Mouse (Mus musculus): ENCODE results near the gene Ak6. TPM values are rescaled to one million over a fixed set of nuclear protein-coding genes. Genes with fewer than 3 reads are reported as not detected.

Ak6 gene
- polyA plus RNA-seq, 1 experiment from 2014 or later = 355 TPM

GRCm38 (mm10) chr13:100651439-100652186 is 834 bp downstream of the Ak6 start, which contains the start of gene Taf9:
TSS of gene Taf9 (plus strand) at chr13:100651579.
- Histone ChIP-seq H3K36me3 (ENCODE audit: control insufficient read depth, insufficient read depth, low read length) (no peaks in the 10 kb centered on the region), H3K9me3 (ENCODE audit: control insufficient read depth, low read length) (no peaks in the 10 kb centered on the region), H3K27ac (ENCODE audit: low read depth, low read length) (peak within 1 kb of the TSS; percentile 85), H3K4me3 (ENCODE audit: low read depth, low read length) (peak within 1 kb of the TSS; percentile 90), H3K27me3 (ENCODE audit: control insufficient read depth, insufficient read depth, low read length) (no peaks in the 10 kb centered on the region), H3K4me1 (ENCODE audit: control insufficient read depth, insufficient read depth, low read length) (peaks cover 7% of the 10 kb centered on the region), H3K9ac (ENCODE audit: low read length) (peak within 1 kb of the TSS; percentile 79), H3K4me2 (peak within 1 kb of the TSS; percentile 89)
- no peak for DNase-seq (ENCODE audit: low spot score, missing footprints)
- no peak for ATAC-seq (ENCODE audit: low FRiP score)
- WGBS = under 1% methylated on average over 60 of the region's 63 CpGs

GRCm38 (mm10) chr13:100658091-100658490 is 7.3 kb downstream of the Ak6 start:
- ATAC-seq (ENCODE audit: low FRiP score) = no peak
- DNase-seq (ENCODE audit: low spot score, missing footprints) = peak; percentile 71
- no peak overlapping the region for H3K4me3 ChIP-seq (ENCODE audit: low read depth, low read length)
- WGBS = 96% methylated on average over 5 of the region's 5 CpGs
- no peak overlapping the region for H3K27ac ChIP-seq (ENCODE audit: low read depth, low read length)
- H3K4me1 ChIP-seq (ENCODE audit: control insufficient read depth, insufficient read depth, low read length) = no peaks in the 10 kb centered on the region
- H3K27me3 ChIP-seq (ENCODE audit: control insufficient read depth, insufficient read depth, low read length) = no peaks in the 10 kb centered on the region
- no peaks in the 10 kb centered on the region for H3K36me3 ChIP-seq (ENCODE audit: control insufficient read depth, insufficient read depth, low read length)
- H3K9me3 ChIP-seq (ENCODE audit: control insufficient read depth, low read length) = no peaks in the 10 kb centered on the region
- no peak overlapping the region for H3K4me2 ChIP-seq
- no peak overlapping the region for H3K9ac ChIP-seq (ENCODE audit: low read length)

DNA sequence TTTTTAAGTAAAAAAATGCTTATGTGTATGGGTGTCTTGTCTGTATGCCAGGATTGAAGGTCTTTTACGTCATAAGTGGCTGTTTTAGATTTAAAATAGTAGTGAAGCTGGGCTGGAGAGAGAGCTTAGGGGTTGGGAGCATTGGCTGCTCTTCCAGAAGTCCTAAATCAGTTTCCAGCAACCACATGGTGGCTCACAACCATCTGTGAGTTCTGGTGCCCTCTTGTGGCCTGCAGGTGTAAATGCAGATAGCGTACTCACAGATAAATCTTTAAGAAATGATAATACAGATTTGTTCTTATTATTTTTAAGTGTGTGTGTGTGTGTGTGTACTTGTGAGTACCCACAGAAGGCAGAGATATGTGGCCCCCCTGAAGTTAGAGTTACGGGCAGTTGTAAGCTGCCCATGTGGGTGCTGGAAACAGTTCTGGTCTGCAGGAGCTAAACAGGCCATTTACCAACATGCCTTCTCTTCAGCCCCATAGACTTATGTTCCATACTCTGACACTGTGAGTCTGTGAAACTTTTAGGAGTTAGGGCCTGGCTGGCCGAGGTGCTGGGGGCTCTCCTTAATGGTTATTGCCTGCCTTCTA is 9.2 kb downstream of the Ak6 start:
- Histone ChIP-seq H3K9ac (ENCODE audit: low read length) (no peak overlapping the region), H3K27ac (ENCODE audit: low read depth, low read length) (no peak overlapping the region), H3K4me3 (ENCODE audit: low read depth, low read length) (no peak overlapping the region), H3K27me3 (ENCODE audit: control insufficient read depth, insufficient read depth, low read length) (no peaks in the 10 kb centered on the region), H3K9me3 (ENCODE audit: control insufficient read depth, low read length) (no peaks in the 10 kb centered on the region), H3K4me2 (no peak overlapping the region), H3K36me3 (ENCODE audit: control insufficient read depth, insufficient read depth, low read length) (peaks cover 4% of the 10 kb centered on the region; the same call in 1 of the 2 replicates), H3K4me1 (ENCODE audit: control insufficient read depth, insufficient read depth, low read length) (no peaks in the 10 kb centered on the region)
- peak; percentile 92 for DNase-seq (ENCODE audit: low spot score, missing footprints)
- WGBS = 52% methylated on average over 4 of the region's 4 CpGs
- ATAC-seq (ENCODE audit: low FRiP score) = peak; percentile 54; the same call in 1 of the 2 replicates

DNA sequence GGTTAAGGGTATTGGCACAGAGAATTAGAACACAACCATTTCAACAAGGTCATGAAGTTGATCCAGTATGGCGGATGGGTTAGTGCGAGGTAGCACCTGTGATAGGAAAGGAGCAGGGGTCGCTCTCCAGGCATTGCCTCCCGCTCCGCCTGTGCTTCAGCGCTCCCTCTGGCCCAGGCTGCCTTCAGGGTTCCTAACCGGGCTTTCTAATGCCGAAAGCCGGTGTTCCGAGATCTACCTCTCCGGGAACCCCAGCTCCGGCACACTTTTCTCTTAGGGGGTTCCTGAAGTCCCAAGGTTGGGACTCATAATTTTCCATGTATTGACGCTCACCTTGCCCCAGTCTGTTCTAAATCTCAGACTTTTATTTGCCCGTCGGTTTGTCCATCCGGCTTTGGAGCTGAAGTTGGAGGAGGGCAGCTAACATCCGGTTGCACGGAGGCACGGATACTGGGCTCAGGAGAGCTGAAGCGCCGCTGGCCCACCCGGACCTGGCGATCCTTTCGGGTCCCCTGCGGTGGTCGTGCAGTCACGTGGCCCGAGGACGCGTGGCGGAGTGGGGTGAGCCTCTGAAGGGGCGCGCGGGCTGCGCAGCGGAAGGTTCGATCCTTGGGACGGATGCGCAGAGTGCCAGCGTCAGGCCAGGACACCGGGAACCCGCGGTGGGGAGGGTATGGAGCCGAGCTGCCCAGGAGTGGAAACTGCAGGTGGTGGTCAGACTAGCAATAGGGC is 18.7 kb downstream of the Ak6 start, which contains the start of gene Ccdc125:
TSS of gene Ccdc125 (plus strand) at position 427 of the 732 bp plus-strand sequence.
- Histone ChIP-seq H3K4me3 (ENCODE audit: low read depth, low read length) (peak within 1 kb of the TSS; percentile 45), H3K9me3 (ENCODE audit: control insufficient read depth, low read length) (no peaks in the 10 kb centered on the region; the same call in 1 of the 2 replicates), H3K4me2 (peak within 1 kb of the TSS; percentile 58), H3K27me3 (ENCODE audit: control insufficient read depth, insufficient read depth, low read length) (no peaks in the 10 kb centered on the region), H3K4me1 (ENCODE audit: control insufficient read depth, insufficient read depth, low read length) (no peaks in the 10 kb centered on the region), H3K27ac (ENCODE audit: low read depth, low read length) (no peak within 1 kb of the TSS), H3K9ac (ENCODE audit: low read length) (peak within 1 kb of the TSS; percentile 62), H3K36me3 (ENCODE audit: control insufficient read depth, insufficient read depth, low read length) (peaks cover 5% of the 10 kb centered on the region; the same call in 1 of the 2 replicates)
- peak; percentile 95 for DNase-seq (ENCODE audit: low spot score, missing footprints)
- WGBS = under 1% methylated on average over 44 of the region's 44 CpGs
- ATAC-seq (ENCODE audit: low FRiP score) = peak; percentile 85

DNA sequence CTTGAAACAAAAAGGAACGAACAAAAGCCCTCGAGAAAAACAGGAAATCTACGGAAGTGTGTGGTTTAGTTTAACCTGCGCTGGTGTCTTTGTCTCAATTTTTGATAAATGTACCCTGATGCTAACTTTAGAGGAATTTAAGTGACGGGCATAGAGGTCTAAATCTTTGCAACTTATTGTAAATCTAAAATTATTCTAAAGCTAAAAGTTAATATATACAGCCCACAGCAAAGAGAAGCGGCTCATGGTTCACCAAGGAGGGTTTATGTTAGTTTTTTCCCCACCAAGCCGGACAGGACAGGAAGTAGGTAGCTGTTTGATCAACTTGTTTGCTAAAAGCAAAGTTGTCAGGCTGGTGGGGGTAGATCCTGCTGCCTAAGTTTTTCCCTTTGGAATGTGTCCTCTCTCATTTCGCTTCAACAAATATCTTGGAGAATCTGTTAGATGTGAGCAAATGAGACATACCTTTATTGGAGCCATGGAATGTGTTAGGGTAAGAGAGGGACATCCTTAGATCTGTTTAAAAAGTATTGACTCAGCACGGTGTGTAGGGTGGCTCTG is 19.5 kb downstream of the Ak6 start:
- Histone ChIP-seq H3K9me3 (ENCODE audit: control insufficient read depth, low read length) (no peaks in the 10 kb centered on the region; the same call in 1 of the 2 replicates), H3K36me3 (ENCODE audit: control insufficient read depth, insufficient read depth, low read length) (peaks cover 5% of the 10 kb centered on the region; the same call in 1 of the 2 replicates), H3K4me3 (ENCODE audit: low read depth, low read length) (peak overlapping the region; percentile 45), H3K27me3 (ENCODE audit: control insufficient read depth, insufficient read depth, low read length) (no peaks in the 10 kb centered on the region), H3K27ac (ENCODE audit: low read depth, low read length) (no peak overlapping the region), H3K4me2 (peak overlapping the region; percentile 58), H3K9ac (ENCODE audit: low read length) (peak overlapping the region; percentile 62; the same call in 1 of the 2 replicates), H3K4me1 (ENCODE audit: control insufficient read depth, insufficient read depth, low read length) (no peaks in the 10 kb centered on the region)
- WGBS = 70% methylated on average over 9 of the region's 9 CpGs
- ATAC-seq (ENCODE audit: low FRiP score) = no peak
- DNase-seq (ENCODE audit: low spot score, missing footprints) = peak; percentile 88

DNA sequence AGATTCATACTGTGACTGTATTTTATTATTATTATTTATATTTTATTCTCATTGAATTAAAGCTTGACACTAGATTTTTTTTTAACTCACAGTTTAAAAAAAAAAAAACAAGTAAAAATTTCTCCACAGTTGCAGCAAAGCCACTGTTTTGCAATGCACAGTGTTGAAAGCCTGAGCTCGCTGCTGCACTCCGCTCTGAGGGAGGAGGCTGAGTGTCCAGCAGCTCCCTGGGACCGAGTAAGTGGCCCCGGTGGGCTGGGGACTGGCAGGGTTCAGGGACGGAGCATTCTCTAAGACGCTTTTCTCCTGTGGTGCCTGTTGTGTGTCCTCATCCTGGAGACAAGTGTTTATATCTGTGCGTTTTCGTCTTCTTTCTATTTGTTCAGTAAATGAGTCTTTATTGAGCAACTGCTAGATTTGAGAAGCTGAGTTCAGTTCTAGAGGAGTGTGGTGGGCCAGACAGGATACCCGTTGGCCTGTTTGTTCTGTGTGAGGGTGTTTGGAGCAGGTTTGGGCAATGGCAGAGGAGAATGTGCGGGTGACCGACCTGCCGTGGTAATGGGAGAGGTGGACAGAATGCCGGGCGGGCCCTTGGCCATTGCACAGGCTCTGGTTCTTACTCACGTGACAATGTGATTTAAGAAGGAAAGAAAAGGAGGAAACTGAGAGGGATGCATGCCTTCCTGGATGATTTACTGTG is 25.3 kb downstream of the Ak6 start:
- Histone ChIP-seq H3K4me2 (no peak overlapping the region), H3K36me3 (ENCODE audit: control insufficient read depth, insufficient read depth, low read length) (no peaks in the 10 kb centered on the region), H3K9ac (ENCODE audit: low read length) (no peak overlapping the region), H3K27me3 (ENCODE audit: control insufficient read depth, insufficient read depth, low read length) (no peaks in the 10 kb centered on the region), H3K4me3 (ENCODE audit: low read depth, low read length) (no peak overlapping the region), H3K4me1 (ENCODE audit: control insufficient read depth, insufficient read depth, low read length) (no peaks in the 10 kb centered on the region), H3K27ac (ENCODE audit: low read depth, low read length) (no peak overlapping the region), H3K9me3 (ENCODE audit: control insufficient read depth, low read length) (no peaks in the 10 kb centered on the region; the same call in 1 of the 2 replicates)
- DNase-seq (ENCODE audit: low spot score, missing footprints) (no peak), ATAC-seq (ENCODE audit: low FRiP score) (no peak)
- 86% methylated on average over 15 of the region's 15 CpGs for WGBS

DNA sequence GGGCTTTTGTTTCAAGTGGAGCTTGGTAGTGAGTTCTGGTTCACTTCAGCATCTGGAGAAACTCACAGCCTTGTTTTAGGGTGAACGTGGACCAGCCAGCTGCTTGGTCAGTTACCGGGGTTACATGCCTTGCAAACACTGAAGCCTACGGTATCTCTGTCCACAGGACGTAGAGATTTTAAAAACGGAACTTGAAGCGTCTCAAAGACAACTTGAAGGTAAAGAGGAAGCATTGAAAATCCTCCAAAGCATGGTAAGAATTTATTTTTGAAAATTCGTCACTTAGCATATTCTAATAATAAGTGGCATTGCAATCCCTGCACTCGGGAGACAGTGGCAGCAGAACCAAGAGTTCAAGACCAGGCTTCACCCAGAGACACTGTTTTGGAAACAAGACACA is 30.8 kb downstream of the Ak6 start:
- Histone ChIP-seq H3K27me3 (ENCODE audit: control insufficient read depth, insufficient read depth, low read length) (no peaks in the 10 kb centered on the region), H3K4me1 (ENCODE audit: control insufficient read depth, insufficient read depth, low read length) (no peaks in the 10 kb centered on the region), H3K4me2 (no peak overlapping the region), H3K9ac (ENCODE audit: low read length) (no peak overlapping the region), H3K9me3 (ENCODE audit: control insufficient read depth, low read length) (no peaks in the 10 kb centered on the region), H3K27ac (ENCODE audit: low read depth, low read length) (no peak overlapping the region), H3K36me3 (ENCODE audit: control insufficient read depth, insufficient read depth, low read length) (no peaks in the 10 kb centered on the region), H3K4me3 (ENCODE audit: low read depth, low read length) (no peak overlapping the region)
- DNase-seq (ENCODE audit: low spot score, missing footprints) (no peak), ATAC-seq (ENCODE audit: low FRiP score) (no peak)
- WGBS = 90% methylated on average over 8 of the region's 8 CpGs

DNA sequence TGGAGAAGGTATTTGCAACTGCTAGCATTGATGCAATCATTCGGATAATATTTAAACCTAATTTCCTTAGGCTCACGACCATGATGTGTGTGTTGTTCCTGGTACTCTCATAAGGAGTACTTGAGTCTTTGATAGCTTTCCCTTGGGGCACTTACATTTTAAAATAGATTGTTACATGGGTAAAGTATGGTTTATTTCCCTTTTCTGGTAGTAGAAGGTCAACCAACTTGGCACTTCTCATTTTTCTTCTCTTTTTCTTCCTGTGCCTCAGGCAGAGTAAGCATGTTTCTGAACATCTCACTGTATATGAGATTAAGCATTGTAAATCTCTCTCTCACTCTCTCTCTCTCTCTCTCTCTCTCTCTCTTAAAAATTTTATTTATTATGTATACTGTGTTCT is 32.1 kb downstream of the Ak6 start:
- no peak for DNase-seq (ENCODE audit: low spot score, missing footprints)
- no peak overlapping the region for H3K4me3 ChIP-seq (ENCODE audit: low read depth, low read length)

More for the DNA sequence above, 32.1 kb downstream of the Ak6 start:
- WGBS = 92% methylated on average over 2 of the region's 2 CpGs
- H3K27ac ChIP-seq (ENCODE audit: low read depth, low read length) = no peak overlapping the region
- no peak overlapping the region for H3K4me2 ChIP-seq
- H3K9ac ChIP-seq (ENCODE audit: low read length) = no peak overlapping the region
- H3K4me1 ChIP-seq (ENCODE audit: control insufficient read depth, insufficient read depth, low read length) = no peaks in the 10 kb centered on the region
- H3K36me3 ChIP-seq (ENCODE audit: control insufficient read depth, insufficient read depth, low read length) = no peaks in the 10 kb centered on the region
- H3K9me3 ChIP-seq (ENCODE audit: control insufficient read depth, low read length) = no peaks in the 10 kb centered on the region
- no peaks in the 10 kb centered on the region for H3K27me3 ChIP-seq (ENCODE audit: control insufficient read depth, insufficient read depth, low read length)
- no peak for ATAC-seq (ENCODE audit: low FRiP score)
